Mouse (Mus musculus) megakaryocyte, embryonic 14.5 days (primary cell): Measurements from ENCODE around the gene Resp18.

Source experiments
- FLI1 ChIP-seq: IDR thresholded peaks from 2 replicates; pipeline ENCODE4 v1.6.1; 2012; ENCODE audit warnings: low read length, inconsistent platforms, mixed read lengths
- GATA1 ChIP-seq: IDR thresholded peaks from 3 replicates; pipeline ENCODE4 v1.6.1; 2012; ENCODE audit warnings: mixed read lengths, low read length, inconsistent platforms, borderline replicate concordance

DNA sequence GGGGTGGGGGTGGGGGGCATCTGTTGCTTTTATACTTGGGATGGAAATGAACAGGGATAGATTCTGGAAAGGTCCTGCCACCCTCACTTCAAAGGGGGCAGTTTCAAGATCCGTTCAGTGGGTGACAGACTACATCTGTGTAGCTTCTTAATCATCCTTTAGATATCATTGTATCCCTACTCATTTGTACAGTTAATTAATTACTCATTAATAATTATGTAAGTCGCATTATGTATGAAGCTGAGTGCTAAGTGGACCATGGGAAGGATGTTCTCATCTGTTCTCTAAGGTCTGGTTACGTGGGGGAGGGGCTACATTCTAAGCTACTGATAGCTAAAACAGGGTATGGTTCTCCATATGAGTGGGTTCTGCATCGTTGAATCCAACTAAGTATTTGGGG is 40.5 kb upstream of the Resp18 start:
- TF ChIP-seq GATA1 (no peak), FLI1 (no peak)
